Mouse (Mus musculus): ENCODE measurements at regions not wholly inside any gene's neighbourhood (a gene's known extent, or its start where the extent isn't known, plus 50 kb on each side); places are given as distances from the start of the nearest gene placed in this dataset.
A peak's percentile ranks its signal among the peaks of the same experiment; 100 is the strongest.

DNA sequence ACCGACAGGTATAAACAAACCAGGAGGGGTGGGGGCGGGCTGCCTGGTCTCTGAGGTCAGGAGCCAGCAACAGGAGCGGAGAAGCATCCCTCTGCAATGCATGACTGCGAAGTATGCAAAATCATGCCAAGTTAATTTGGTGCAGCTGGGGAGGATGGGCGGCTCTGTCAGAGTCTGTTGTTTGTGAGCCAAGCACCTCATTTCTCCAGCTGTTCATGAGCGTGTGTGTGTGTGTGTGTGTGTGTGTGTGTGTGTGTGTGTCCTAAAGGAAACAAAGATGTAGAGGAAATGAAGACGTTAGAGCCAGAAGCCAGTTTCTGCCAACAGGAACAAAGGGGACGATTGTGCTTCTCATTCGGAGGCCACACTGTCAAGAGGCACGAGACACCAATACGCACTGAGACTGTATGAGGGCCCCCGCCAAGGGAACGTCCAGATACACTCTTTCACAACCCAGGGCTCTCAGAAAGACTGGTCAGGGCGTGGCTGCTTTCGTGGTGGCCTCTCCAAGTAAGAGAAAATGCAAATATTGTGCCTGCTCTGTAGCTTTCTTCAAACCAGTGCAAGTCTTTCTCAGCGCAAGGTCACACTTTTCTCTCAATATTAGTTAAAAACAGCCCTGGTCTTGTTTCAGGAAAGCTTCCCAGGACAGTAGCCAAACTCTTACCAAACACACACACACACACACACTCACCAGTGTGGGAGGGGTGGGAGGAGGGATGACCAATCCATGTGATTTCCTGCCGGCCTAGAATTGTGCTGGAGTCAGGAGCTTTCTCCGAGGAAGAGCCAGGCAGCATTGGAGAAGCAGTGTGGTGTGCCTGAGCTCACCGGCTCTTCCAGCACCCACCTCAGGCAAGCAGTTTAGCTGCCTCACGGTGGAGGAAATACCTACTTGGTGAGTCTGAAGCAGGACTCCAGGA lies 80.8 kb downstream of the Vcpkmt start:
- H3K27me3 ChIP-seq, result no peaks in the 10 kb centered on the region; the same call in 1 of the 2 replicates
- ATAC-seq (ENCODE audit: low FRiP score), result peak; percentile 68
- H3K36me3 ChIP-seq (replicated peaks), result no peaks in the 10 kb centered on the region
- H3K9ac ChIP-seq, result no peak overlapping the region
- peak overlapping the region; percentile 68; the same call in 1 of the 2 replicates for H3K27ac ChIP-seq
- no peak overlapping the region; the same call in 1 of the 2 replicates for H3K4me2 ChIP-seq
- H3K4me3 ChIP-seq (replicated peaks), result no peak overlapping the region
- H3K9me3 ChIP-seq, result no peaks in the 10 kb centered on the region
- peaks cover 19% of the 10 kb centered on the region for H3K4me1 ChIP-seq
- 36% methylated on average over 20 of the region's 20 CpGs for WGBS

- no peaks in the 10 kb centered on the region for H3K36me3 ChIP-seq (replicated peaks)
- no peaks in the 10 kb centered on the region for H3K9me3 ChIP-seq
- H3K9ac ChIP-seq, result no peak overlapping the region
- WGBS, result 68% methylated on average over 2 of the region's 2 CpGs
- H3K4me3 ChIP-seq (replicated peaks), result no peak overlapping the region
- no peak overlapping the region for H3K4me2 ChIP-seq
- H3K4me1 ChIP-seq, result peaks cover 19% of the 10 kb centered on the region
- no peaks in the 10 kb centered on the region; the same call in 1 of the 2 replicates for H3K27me3 ChIP-seq
- H3K27ac ChIP-seq, result 0 out of 2 replicates have a peak overlapping the region, but pooled peaks have one; percentile 68
- no peak for ATAC-seq (ENCODE audit: low FRiP score)
These were observed 81.5 kb downstream of the Vcpkmt start for GRCm38 (mm10) chr12:69501346-69501730.

GRCm38 (mm10) chr12:69500600-69501345 lies 82.1 kb downstream of the Vcpkmt start:
- H3K4me2 ChIP-seq, result no peak overlapping the region
- no peak overlapping the region for H3K9ac ChIP-seq
- no peaks in the 10 kb centered on the region for H3K9me3 ChIP-seq
- 82% methylated on average over 15 of the region's 15 CpGs for WGBS
- no peak overlapping the region for H3K4me3 ChIP-seq (replicated peaks)
- H3K4me1 ChIP-seq, result peaks cover 19% of the 10 kb centered on the region
- H3K36me3 ChIP-seq (replicated peaks), result no peaks in the 10 kb centered on the region
- ATAC-seq (ENCODE audit: low FRiP score), result no peak
- 0 out of 2 replicates have a peak overlapping the region, but pooled peaks have one; percentile 68 for H3K27ac ChIP-seq
- no peaks in the 10 kb centered on the region; the same call in 1 of the 2 replicates for H3K27me3 ChIP-seq

DNA sequence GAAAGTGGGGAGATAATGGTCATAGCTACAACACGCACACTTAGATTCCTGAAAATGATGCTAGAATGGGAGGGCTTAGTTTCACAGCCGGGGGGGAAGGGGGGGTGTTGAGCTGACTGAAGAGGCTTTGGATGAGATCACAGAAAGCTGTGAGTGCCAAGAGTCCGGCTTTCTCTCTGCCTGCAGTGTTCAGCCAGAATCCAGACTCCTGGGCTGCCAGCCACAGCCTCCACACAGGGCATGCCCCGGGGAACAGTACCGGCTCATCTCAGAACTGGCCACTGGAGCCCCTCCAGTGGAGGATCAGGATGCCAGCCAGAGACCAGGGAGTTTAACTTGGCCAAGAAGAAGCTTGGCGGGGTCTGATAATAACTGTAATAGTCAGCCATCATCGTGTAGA lies 85.7 kb downstream of the Vcpkmt start:
- Histone ChIP-seq H3K4me3 (replicated peaks) (no peak overlapping the region), H3K27ac (no peak overlapping the region), H3K4me1 (peaks cover 10% of the 10 kb centered on the region), H3K36me3 (replicated peaks) (no peaks in the 10 kb centered on the region), H3K9ac (no peak overlapping the region), H3K9me3 (no peaks in the 10 kb centered on the region), H3K27me3 (no peaks in the 10 kb centered on the region; the same call in 1 of the 2 replicates), H3K4me2 (no peak overlapping the region)
- no peak for ATAC-seq (ENCODE audit: low FRiP score)
- WGBS, result 83% methylated on average over 7 of the region's 7 CpGs

- no peaks in the 10 kb centered on the region for H3K9me3 ChIP-seq
- no peaks in the 10 kb centered on the region for H3K36me3 ChIP-seq (replicated peaks)
- no peak overlapping the region for H3K4me3 ChIP-seq (replicated peaks)
- H3K4me1 ChIP-seq, result peaks cover 3% of the 10 kb centered on the region
- no peak overlapping the region for H3K27ac ChIP-seq
- no peak overlapping the region for H3K9ac ChIP-seq
- ATAC-seq (ENCODE audit: low FRiP score), result no peak
- WGBS, result 81% methylated on average over 6 of the region's 6 CpGs
- H3K27me3 ChIP-seq, result no peaks in the 10 kb centered on the region; the same call in 1 of the 2 replicates
- H3K4me2 ChIP-seq, result no peak overlapping the region
These were observed 86.4 kb downstream of the Vcpkmt start for GRCm38 (mm10) chr12:69496341-69496904.

DNA sequence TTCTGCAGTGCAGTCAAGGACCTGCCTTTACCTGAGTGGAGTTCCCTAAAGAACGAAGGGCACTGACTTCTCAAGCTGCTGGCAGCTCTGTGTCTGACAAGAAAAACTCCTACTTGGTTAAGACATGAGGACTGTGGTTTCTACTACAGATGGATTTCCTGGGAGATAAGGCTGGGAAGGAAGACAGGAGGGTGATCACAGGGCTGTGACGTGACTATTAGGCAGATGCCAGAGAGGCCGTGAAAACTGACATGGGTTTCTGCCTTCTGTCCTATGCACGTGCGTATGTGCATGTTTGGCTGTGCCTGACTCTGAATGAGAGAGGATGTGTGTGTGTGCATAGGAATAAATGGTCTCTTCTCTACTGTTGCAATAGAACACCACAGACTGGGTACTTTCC lies 87.1 kb downstream of the Vcpkmt start:
- H3K4me3 ChIP-seq (replicated peaks), result no peak overlapping the region
- no peaks in the 10 kb centered on the region for H3K9me3 ChIP-seq
- no peaks in the 10 kb centered on the region for H3K36me3 ChIP-seq (replicated peaks)
- H3K4me1 ChIP-seq, result no peaks in the 10 kb centered on the region
- no peak overlapping the region for H3K9ac ChIP-seq
- no peak overlapping the region for H3K27ac ChIP-seq
- no peak overlapping the region for H3K4me2 ChIP-seq
- no peak for ATAC-seq (ENCODE audit: low FRiP score)
- no peaks in the 10 kb centered on the region; the same call in 1 of the 2 replicates for H3K27me3 ChIP-seq
- WGBS, result 95% methylated on average over 5 of the region's 5 CpGs

DNA sequence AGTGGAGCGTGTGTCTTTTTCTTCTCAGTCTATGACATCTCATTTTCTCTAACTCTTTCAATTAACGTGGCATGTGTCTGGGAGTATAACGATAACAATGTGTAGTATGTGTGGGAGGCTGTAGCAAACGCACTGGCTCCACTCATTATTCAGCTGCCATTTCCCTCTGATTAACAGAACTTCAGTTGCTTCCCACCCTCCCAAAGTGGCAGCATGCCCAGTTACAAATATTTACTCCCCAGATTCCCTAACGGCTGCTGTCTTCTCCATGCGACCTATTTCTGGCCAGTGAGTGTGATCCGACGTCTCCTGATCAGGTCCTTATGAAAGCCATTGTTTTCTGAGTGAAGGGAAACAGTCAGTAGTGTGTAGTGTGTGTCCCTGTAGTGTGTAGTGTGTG lies 88.2 kb downstream of the Vcpkmt start:
- Histone ChIP-seq H3K9ac (no peak overlapping the region), H3K4me2 (no peak overlapping the region), H3K27ac (no peak overlapping the region), H3K27me3 (no peaks in the 10 kb centered on the region; the same call in 1 of the 2 replicates), H3K36me3 (replicated peaks) (no peaks in the 10 kb centered on the region), H3K4me1 (no peaks in the 10 kb centered on the region), H3K4me3 (replicated peaks) (no peak overlapping the region), H3K9me3 (no peaks in the 10 kb centered on the region)
- ATAC-seq (ENCODE audit: low FRiP score), result no peak
- WGBS, result 80% methylated on average over 8 of the region's 8 CpGs

GRCm38 (mm10) chr12:69489686-69490085 lies 93.1 kb downstream of the Vcpkmt start:
- Histone ChIP-seq H3K4me2 (no peak overlapping the region), H3K9ac (no peak overlapping the region), H3K4me1 (peaks cover 7% of the 10 kb centered on the region), H3K9me3 (no peaks in the 10 kb centered on the region), H3K27me3 (no peaks in the 10 kb centered on the region), H3K4me3 (replicated peaks) (no peak overlapping the region), H3K36me3 (replicated peaks) (no peaks in the 10 kb centered on the region), H3K27ac (no peak overlapping the region)
- WGBS, result 89% methylated on average over 10 of the region's 10 CpGs
- ATAC-seq (ENCODE audit: low FRiP score), result no peak

DNA sequence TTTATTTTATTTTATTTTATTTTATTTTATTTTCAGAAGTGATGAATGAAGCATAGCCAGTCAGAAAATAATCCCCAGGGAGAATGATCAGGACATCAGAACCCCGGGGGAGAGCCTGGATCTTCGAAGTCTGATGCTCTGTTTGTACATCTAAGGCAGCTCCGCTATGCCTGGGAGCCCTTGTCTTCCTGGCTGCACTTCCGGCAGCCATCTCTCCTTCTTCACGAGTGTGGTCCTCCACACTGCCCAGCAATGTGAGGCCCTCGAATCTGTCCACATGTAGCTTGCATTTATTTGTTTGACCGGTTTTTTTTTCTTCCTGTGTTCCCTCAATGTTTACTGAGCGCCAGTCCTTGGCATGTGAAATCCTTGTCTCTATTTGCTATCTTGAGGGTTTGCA lies 95.9 kb downstream of the Vcpkmt start:
- Histone ChIP-seq H3K4me1 (peaks cover 7% of the 10 kb centered on the region), H3K4me3 (replicated peaks) (no peak overlapping the region), H3K9ac (no peak overlapping the region), H3K9me3 (no peaks in the 10 kb centered on the region), H3K27ac (no peak overlapping the region), H3K27me3 (no peaks in the 10 kb centered on the region), H3K4me2 (no peak overlapping the region), H3K36me3 (replicated peaks) (no peaks in the 10 kb centered on the region)
- no peak for ATAC-seq (ENCODE audit: low FRiP score)
- 86% methylated on average over 8 of the region's 8 CpGs for WGBS

GRCm38 (mm10) chr12:69485652-69486651 lies 96.9 kb downstream of the Vcpkmt start:
- Histone ChIP-seq H3K4me3 (replicated peaks) (no peak overlapping the region), H3K9ac (no peak overlapping the region)
- ATAC-seq (ENCODE audit: low FRiP score), result peak; percentile 64; the same call in 1 of the 2 replicates

DNA sequence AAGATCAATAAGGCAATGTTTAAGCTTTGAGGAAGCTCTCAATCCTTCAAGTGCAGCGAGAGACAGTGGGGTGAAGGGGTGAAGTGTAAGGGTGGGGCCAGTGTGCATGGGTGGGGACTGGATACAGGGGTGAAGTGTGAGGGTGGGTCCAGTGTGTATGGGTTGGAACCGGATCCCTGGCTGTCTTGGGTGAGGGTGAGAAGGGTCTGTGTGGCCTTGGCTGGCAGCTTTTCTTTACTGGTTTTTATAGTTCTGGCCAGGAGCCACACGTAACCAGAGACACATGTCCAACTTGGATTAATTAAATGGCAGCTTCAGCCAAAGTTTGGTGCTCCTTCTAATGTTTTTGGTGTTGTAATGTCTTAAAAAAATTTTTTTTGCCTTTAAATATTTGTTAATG lies 101.4 kb downstream of the Vcpkmt start:
- H3K27ac ChIP-seq, result no peak overlapping the region
- WGBS, result 80% methylated on average over 3 of the region's 3 CpGs
- H3K27me3 ChIP-seq, result no peaks in the 10 kb centered on the region
- no peak overlapping the region for H3K4me2 ChIP-seq
- no peaks in the 10 kb centered on the region for H3K36me3 ChIP-seq (replicated peaks)
- no peaks in the 10 kb centered on the region for H3K9me3 ChIP-seq
- H3K4me3 ChIP-seq (replicated peaks), result no peak overlapping the region
- ATAC-seq (ENCODE audit: low FRiP score), result no peak
- no peak overlapping the region for H3K9ac ChIP-seq
- H3K4me1 ChIP-seq, result peaks cover 17% of the 10 kb centered on the region

More at GRCm38 (mm10) chr12:69485652-69486651, 96.9 kb downstream of the Vcpkmt start:
- H3K27ac ChIP-seq, result no peak overlapping the region
- peak overlapping the region; percentile 34 for H3K4me2 ChIP-seq
- 32% methylated on average over 14 of the region's 14 CpGs for WGBS
- no peaks in the 10 kb centered on the region for H3K27me3 ChIP-seq
- no peaks in the 10 kb centered on the region for H3K9me3 ChIP-seq
- H3K36me3 ChIP-seq (replicated peaks), result no peaks in the 10 kb centered on the region
- peaks cover 7% of the 10 kb centered on the region for H3K4me1 ChIP-seq
